Mouse (Mus musculus): Measurements from ENCODE around the gene Cyp4a12a. TPM values are rescaled to one million over a fixed set of nuclear protein-coding genes. Genes with fewer than 3 reads are reported as not detected.
"Not testable (repeated sequence)": the region's sequence is repeated elsewhere in the genome, so short reads cannot be mapped to it uniquely, and the experiment has no call there.

Gene Cyp4a12a
- polyA plus RNA-seq (2016; fragmentation: Nextera tagmentation; extraction: Ambion mirVana): not detected in 2 replicates

DNA sequence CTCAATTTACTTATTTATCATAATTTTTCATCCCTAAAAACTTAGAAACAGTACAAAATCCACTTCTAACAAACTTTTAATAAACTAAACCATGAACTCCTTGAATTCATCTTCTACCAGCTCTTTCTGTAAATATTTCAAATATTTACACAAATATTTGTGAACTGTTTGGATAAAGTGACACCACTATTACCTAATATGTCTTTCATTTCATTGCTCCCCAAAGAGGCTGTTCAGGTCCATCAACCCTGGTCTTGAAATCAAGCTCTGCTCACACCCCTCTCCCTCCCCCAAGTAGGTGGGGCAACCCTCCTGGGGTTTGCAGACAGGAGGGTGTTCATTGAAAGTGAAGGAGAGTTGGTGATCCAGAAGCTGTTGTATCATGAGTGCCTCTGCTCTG lies at the start of gene Cyp4a12a:
Cyp4a12a (plus strand) TSS at position 301 of the 400 bp plus-strand sequence.
- H3K9ac ChIP-seq; H3K4me1 ChIP-seq; H3K36me3 ChIP-seq (replicated peaks); H3K4me2 ChIP-seq; H3K27ac ChIP-seq; H3K27me3 ChIP-seq; ATAC-seq (ENCODE audit: low FRiP score); H3K9me3 ChIP-seq; H3K4me3 ChIP-seq (replicated peaks): not testable (repeated sequence)

DNA sequence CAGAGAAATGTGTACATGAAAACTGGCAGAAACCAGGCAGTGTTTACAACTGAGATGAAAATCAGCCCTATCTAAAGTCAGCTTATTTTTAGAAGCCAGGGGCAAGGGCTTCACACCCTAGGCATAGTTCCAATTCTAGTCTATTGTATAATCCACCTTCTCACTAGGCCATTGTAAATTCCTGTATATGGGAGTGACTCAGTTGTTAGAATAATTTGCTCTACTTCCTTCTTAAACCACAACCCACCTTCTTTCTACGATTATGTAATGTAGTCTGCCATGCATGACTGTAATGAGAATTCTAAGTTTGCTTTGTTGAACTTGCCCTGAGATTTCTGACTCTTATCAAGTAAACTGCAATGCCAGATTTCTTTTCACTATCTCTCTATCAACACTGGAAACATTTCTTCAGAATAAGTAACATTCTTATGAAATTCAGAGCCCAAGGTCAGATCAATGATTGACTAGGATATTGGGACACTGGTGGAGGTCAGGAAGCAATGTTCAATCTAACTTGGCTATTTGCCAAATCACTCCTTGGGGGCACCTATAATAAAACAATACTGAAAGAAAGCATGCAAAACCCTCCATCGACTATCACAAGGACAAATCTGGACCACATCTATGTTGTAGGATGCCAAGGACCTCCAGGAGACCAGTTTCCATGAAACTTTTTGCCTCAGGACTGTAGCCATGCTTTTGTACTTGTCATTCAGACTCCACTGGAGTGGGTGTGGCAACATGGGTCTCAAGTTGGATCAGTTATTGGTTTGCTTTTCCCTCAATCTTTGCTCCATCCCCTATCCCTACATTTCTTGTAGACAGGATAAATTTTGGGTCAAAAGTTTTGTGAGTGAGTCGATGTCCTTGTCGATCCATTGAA lies 33.9 kb upstream of the Cyp4a12a start:
- H3K27ac ChIP-seq; H3K9ac ChIP-seq; H3K27me3 ChIP-seq; H3K4me2 ChIP-seq; ATAC-seq (ENCODE audit: low FRiP score); H3K9me3 ChIP-seq; H3K36me3 ChIP-seq (replicated peaks); H3K4me3 ChIP-seq (replicated peaks); H3K4me1 ChIP-seq: not testable (repeated sequence)
- WGBS: 89% methylated on average over 3 of the region's 4 CpGs

DNA sequence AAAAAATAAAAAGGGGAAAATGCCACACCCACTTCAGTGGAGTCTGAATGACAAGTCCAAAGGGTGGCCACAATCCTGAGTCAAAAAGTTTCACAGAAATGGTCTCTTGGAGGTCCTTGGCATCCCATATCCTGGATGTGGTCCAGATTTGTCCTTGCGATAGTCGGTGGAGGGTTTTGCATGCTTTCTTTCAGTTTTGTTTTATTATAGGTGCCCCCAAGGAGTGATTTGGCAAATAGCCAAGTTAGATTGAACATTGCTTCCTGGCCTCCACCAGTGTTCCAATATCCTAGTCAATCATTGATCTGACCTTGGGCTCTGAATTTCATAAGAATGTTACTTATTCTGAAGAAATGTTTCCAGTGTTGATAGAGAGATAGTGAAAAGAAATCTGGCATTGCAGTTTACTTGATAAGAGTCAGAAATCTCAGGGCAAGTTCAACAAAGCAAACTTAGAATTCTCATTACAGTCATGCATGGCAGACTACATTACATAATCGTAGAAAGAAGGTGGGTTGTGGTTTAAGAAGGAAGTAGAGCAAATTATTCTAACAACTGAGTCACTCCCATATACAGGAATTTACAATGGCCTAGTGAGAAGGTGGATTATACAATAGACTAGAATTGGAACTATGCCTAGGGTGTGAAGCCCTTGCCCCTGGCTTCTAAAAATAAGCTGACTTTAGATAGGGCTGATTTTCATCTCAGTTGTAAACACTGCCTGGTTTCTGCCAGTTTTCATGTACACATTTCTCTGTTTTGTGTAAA lies 20.4 kb upstream of the Cyp4a12a start:
- H3K4me1 ChIP-seq: not testable (repeated sequence)

DNA sequence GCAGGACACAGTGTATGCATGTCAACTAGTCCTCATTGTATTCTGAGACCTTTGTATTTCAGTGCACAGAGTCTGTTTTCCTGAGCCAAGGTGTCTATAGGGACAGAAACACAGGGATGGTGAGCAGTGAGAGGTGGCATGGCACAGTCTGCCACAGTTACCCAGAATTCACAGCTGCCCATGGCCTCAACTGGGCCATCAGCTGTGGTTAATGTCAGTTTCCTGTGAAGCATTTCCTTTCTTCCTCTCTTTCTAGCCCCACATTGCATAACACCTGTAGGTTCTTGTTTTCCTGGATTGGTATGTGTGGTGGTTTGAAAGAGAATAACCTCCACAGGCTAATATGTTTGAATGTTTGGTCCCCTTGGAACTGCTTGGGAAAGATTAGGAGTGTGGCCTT lies 18.5 kb upstream of the Cyp4a12a start:
- Histone ChIP-seq H3K36me3 (replicated peaks) (no peaks in the 10 kb centered on the region), H3K4me3 (replicated peaks) (peak overlapping the region; percentile 38), H3K9ac (0 out of 2 replicates have a peak overlapping the region, but pooled peaks have one; percentile 27), H3K27ac (no peak overlapping the region), H3K4me2 (peak overlapping the region; percentile 63), H3K4me1 (peaks cover 6% of the 10 kb centered on the region), H3K27me3 (no peaks in the 10 kb centered on the region), H3K9me3 (no peaks in the 10 kb centered on the region)
- no peak for ATAC-seq (ENCODE audit: low FRiP score)

More for the DNA sequence above, 20.4 kb upstream of the Cyp4a12a start:
- H3K4me2 ChIP-seq; H3K4me3 ChIP-seq (replicated peaks); H3K9ac ChIP-seq; ATAC-seq (ENCODE audit: low FRiP score); H3K27ac ChIP-seq; H3K36me3 ChIP-seq (replicated peaks); H3K9me3 ChIP-seq; H3K27me3 ChIP-seq: not testable (repeated sequence)
- WGBS: 96% methylated on average over 2 of the region's 3 CpGs

DNA sequence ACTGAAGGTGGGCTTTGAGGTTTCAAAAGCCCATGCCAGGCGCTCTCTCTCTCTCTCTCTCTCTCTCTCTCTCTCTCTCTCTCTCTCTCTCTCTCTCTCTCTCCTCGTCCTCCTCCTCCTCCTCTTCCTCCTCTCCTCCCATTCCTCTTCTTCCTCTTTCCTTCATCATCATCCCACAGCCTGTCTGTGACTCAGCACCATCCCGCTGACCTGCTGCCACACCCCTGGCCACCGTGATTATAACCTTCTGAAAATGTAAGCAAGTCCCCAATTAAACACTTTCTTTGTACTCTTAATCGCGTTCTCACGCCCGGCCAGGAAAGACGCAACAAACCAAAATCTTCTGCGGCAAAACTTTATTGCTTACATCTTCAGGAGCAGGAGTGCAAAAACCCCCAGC lies 18.1 kb upstream of the Cyp4a12a start:
- not testable (repeated sequence) for H3K27me3 ChIP-seq; H3K27ac ChIP-seq; H3K4me1 ChIP-seq; H3K9me3 ChIP-seq; H3K36me3 ChIP-seq (replicated peaks)
- 0 out of 2 replicates have a peak, but pooled peaks have one; percentile 69 for ATAC-seq (ENCODE audit: low FRiP score)
- Histone ChIP-seq H3K4me3 (replicated peaks) (peak overlapping the region; percentile 38), H3K9ac (peak overlapping the region; percentile 27; the same call in 1 of the 2 replicates), H3K4me2 (peak overlapping the region; percentile 63)
- 10% methylated on average over 10 of the region's 10 CpGs for WGBS

DNA sequence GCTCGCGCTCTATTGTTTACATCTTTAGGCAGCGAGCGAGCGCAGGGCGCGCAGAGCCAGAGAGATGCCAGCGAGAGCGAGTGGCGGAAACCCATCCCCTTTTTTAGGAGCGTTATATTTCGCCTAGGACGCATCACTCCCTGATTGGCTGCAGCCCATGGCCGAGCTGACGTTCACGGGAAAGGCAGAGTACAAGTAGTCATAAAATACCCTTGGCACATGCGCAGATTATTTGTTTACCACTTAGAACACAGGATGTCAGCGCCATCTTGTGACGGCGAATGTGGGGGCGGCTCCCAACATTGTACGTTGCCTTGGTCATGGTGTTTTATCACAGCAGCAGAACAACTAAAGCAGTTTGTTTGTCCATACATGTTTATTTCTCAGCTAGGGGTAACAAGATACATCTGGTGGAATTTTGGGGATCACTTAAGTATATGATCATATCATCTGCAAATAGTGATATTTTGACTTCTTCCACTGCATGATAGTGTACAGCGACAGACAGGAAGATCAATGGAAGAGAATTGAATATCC lies 17.5 kb upstream of the Cyp4a12a start:
- 12% methylated on average over 20 of the region's 23 CpGs for WGBS
- H3K4me2 ChIP-seq: peak overlapping the region; percentile 63
- peak overlapping the region; percentile 38 for H3K4me3 ChIP-seq (replicated peaks)
- not testable (repeated sequence) for H3K27me3 ChIP-seq; H3K36me3 ChIP-seq (replicated peaks); H3K9me3 ChIP-seq; H3K4me1 ChIP-seq; H3K27ac ChIP-seq; H3K9ac ChIP-seq
- ATAC-seq (ENCODE audit: low FRiP score): peak; percentile 78

DNA sequence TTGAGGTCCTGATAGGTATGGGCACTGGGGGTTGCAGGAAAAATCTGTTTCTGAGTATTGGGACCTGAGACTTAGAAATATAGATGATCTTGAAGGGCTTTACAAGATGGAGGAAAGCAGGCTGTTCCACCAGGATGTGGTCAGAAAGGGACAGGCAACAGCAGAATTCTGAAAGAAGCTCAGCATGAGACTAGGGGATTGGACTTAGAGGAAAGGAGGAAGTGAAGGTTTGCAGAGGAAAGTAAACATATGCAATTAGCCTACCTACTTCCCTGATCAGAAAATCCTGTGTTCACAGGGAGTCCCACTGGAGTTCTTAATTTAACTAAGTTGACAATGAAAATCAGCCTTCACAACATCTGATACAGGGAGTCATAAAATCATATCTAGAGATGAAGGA lies 26.9 kb downstream of the Cyp4a12a start:
- ATAC-seq (ENCODE audit: low FRiP score); H3K9me3 ChIP-seq; H3K27ac ChIP-seq; H3K4me2 ChIP-seq; H3K36me3 ChIP-seq (replicated peaks); H3K27me3 ChIP-seq; H3K4me1 ChIP-seq; H3K4me3 ChIP-seq (replicated peaks); H3K9ac ChIP-seq: not testable (repeated sequence)

DNA sequence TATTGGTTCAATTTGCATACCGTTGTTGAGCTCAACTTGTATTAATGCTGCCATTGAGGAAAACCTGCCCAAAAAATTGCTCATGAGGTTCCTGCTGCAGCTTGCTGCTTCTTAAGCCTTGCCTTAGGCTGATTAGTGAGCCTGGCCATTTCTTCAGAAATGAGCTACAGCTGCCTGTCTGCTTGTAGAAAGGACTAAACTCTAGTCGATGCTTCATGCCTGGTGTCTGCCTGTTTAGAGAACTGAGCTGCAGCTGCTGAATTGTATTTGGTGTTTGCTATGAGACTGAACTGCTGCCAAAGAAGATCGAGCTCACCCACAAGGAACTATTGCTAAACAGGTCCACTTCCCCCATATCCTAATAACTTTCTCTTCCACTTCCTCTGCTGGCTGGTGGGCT lies 66.8 kb downstream of the Cyp4a12a start:
- H3K4me1 ChIP-seq; H3K9me3 ChIP-seq; H3K27me3 ChIP-seq; H3K27ac ChIP-seq; H3K9ac ChIP-seq; ATAC-seq (ENCODE audit: low FRiP score); H3K4me3 ChIP-seq (replicated peaks); H3K4me2 ChIP-seq; H3K36me3 ChIP-seq (replicated peaks): not testable (repeated sequence)
- 91% methylated on average over 3 of the region's 3 CpGs for WGBS

DNA sequence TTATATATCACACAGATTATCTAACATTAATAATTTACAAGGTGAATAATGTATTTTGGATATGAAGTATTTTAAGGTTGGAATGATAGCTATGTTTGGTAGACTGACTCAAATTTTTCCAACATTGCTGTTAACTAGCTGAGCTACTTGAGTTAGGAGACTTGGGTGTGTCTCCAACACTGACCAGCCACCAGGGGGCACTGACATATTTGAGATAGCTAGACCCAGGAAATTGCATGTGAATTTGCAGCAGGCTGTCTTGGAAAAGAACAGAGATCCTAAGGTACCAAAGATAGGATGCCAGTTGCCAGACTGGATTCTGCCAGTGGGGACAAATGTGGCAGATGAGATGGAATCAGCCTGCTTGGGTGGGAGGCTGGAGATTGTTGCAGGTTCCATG lies 69.2 kb downstream of the Cyp4a12a start:
- not testable (repeated sequence) for H3K36me3 ChIP-seq (replicated peaks); H3K4me3 ChIP-seq (replicated peaks); H3K9ac ChIP-seq; H3K27ac ChIP-seq; ATAC-seq (ENCODE audit: low FRiP score); H3K9me3 ChIP-seq; H3K4me2 ChIP-seq; H3K27me3 ChIP-seq; H3K4me1 ChIP-seq

Other genes starting within 250 kb of the Cyp4a12a start
- gene Tal1, start 242.6 kb upstream of the Cyp4a12a start, polyA plus RNA-seq (2016; fragmentation: Nextera tagmentation; extraction: Ambion mirVana): 1.6 and 2.8 TPM in 2 replicates
- 8.2 and 9.7 TPM in 2 replicates for gene Pdzk1ip1, start 210.3 kb upstream of the Cyp4a12a start, polyA plus RNA-seq (2016; fragmentation: Nextera tagmentation; extraction: Ambion mirVana)
- 0.83 and 1.1 TPM in 2 replicates for gene Cyp4x1, start 164.8 kb upstream of the Cyp4a12a start, polyA plus RNA-seq (2016; fragmentation: Nextera tagmentation; extraction: Ambion mirVana)
- not detected in 2 replicates for gene Cyp4a29, start 57.0 kb upstream of the Cyp4a12a start, polyA plus RNA-seq (2016; fragmentation: Nextera tagmentation; extraction: Ambion mirVana)
- not detected in 2 replicates for gene Cyp4a12b, start 112.6 kb downstream of the Cyp4a12a start, polyA plus RNA-seq (2016; fragmentation: Nextera tagmentation; extraction: Ambion mirVana)
- not detected in 2 replicates for gene Cyp4a30b, start 153.6 kb downstream of the Cyp4a12a start, polyA plus RNA-seq (2016; fragmentation: Nextera tagmentation; extraction: Ambion mirVana)
- not detected in 2 replicates for gene Cyp4a14, start 197.1 kb downstream of the Cyp4a12a start, polyA plus RNA-seq (2016; fragmentation: Nextera tagmentation; extraction: Ambion mirVana)
- not detected in 2 replicates for gene Cyp4a10, start 219.2 kb downstream of the Cyp4a12a start, polyA plus RNA-seq (2016; fragmentation: Nextera tagmentation; extraction: Ambion mirVana)

Measured in forebrain, embryonic 12.5 days (tissue).